Mouse (Mus musculus) T-cell, adult 66 days (primary cell): Measurements from ENCODE around the gene 1110012L19Rik. TPM values are rescaled to one million over a fixed set of nuclear protein-coding genes. Genes with fewer than 3 reads are reported as not detected.

Experiments
- total RNA-seq, 2 experiments: library from RNA; stranded (reverse); gene quantifications; 3 replicates in 1 of 2; 4 replicates in 1 of 2; pipeline ENCODE4 v1.2.4; 2023

Gene 1110012L19Rik
- 10 to 100 TPM; 11.2 to 11.4 TPM for total RNA-seq

DNA sequence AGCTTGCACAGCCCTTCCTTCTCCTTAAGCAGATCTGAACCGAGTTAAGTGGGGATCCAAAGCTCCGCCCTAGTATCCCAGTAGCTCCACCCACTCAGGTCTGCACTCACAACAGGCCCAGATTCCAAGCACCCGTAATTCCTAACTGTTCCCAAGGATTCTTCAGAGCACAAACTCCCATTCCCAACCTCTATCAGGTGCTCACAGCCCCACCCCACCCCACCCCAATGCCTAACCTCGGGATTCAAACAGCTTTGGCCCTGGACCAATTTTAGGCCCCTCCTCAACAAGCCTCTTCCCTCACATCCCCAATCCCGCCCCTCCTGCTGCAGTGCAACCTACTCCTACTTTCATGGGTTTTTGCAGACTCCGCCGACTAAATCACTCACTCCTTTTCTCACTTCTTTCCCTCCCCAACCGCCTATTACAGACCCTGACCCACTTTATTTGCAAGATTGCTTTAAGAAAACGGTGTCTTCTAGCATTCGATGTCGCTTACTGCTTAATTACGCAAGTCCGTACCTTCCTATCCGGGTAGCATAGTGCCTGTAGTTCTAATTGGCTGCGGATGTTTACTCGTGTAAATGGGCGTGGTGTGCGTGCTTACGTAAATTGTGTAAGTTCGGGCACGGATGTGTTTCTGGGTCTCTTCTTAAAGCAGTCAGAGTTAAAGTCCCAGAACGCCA is at the start of gene 1110012L19Rik:
TSS of gene 1110012L19Rik (plus strand) at position 602 of the 686 bp plus-strand sequence.

DNA sequence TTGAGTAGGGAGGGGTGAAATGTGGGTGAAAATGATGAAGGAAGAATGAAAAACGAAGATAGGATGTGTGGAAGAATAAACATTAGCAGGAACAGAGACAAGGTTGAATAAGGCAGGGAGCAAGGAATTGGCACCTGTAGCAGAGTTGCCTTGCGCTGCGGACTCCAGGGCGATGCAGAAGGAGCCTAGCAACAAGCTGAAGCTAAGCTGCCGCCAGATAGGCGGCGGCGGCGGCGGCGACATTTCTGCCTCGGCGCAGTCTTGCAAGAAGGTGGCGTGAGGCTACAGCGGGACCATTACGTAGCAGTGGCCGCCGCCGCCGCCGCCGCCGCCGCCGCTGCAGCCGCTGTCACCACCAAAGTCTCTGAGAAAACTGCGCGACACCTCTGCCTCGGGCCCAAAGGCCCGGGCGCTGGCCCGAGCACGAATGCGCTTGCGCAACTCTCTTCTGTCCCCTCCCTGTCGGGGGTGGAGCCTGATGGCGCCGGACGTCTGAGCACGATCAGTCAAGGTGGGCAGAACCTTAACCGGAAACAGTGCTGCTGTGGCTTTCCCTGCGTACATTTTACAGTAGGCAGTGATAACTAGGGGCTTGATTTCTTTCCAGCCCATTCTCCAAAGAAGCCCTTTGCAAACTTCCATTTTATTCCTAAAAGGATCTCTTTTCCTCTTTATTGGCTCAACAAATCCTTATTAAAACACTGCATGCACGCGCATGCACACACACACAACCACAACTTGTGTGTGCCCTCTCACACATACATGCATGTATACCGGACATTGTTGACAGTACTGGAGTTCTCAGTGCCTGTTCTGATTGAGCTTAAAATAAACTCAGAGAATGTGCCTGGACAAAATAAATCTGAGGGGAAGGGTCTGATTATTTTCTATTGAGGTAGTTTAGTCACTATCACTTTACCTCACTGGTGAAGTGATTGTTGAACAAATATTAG is 20.7 kb upstream of the 1110012L19Rik start, which contains the start of gene Ids:
TSS of gene Ids (minus strand) at position 424 of the 953 bp plus-strand sequence.

Other genes starting within 250 kb of the 1110012L19Rik start
- gene Ids, start 20.8 kb upstream of the 1110012L19Rik start, total RNA-seq = 10 to 100 TPM; 26.3 to 30.9 TPM
- gene Tmem185a, start 91.3 kb downstream of the 1110012L19Rik start, total RNA-seq = 10 to 100 TPM; 22.1 to 26.0 TPM